ENCODE assay signal across 10 mouse cellular contexts in genomic region chr2:34914823-34915082, GRCm38 (mm10). TPM values are rescaled to one million over a fixed set of nuclear protein-coding genes. Genes with fewer than 3 reads are reported as not detected.
DNase-seq lines count a peak whose midpoint lies in the region; ATAC-seq and TF ChIP-seq lines count a peak whose summit lies in the region.
"Had no signal": no experiment of that assay in that cellular context is flagged by ENCODE, and none has a peak within 500 bp of the region (broad histone marks: within the 10 kb centered on the region; RNA-seq: fewer than 3 reads in every experiment).

No protein-coding gene starts in this region.

- DNase-seq in heart, adult 18-20 months: no peak
- DNase-seq in midbrain, embryonic 11.5 days (ENCODE audit: low spot score, missing footprints): no peak
- no peak for DNase-seq in layer of hippocampus, adult 11-12 months (ENCODE audit: low spot score)
- DNase-seq in layer of hippocampus, postnatal 10 days (ENCODE audit: low spot score in 2 of 2): no peak
- no peak for DNase-seq in right cerebral cortex, adult 18-20 months
- DNase-seq: cerebellum, adult 2 months had no signal

- peak overlapping the region; percentile 33; the same call in 1 of the 2 replicates for H3K27ac ChIP-seq in heart, embryonic 15.5 days
- H3K27ac ChIP-seq in hindbrain, embryonic 12.5 days: no peak overlapping the region
- no peak overlapping the region for H3K27ac ChIP-seq in midbrain, embryonic 11.5 days (ENCODE audit: low read depth, low read length)

- H3K4me1 ChIP-seq in heart, embryonic 15.5 days (replicated peaks): peaks cover 25% of the 10 kb centered on the region
- H3K4me1 ChIP-seq in E14TG2a.4 (replicated peaks; ENCODE audit: low read depth, low read length): peaks cover 31% of the 10 kb centered on the region
- peaks cover 19% of the 10 kb centered on the region for H3K4me1 ChIP-seq in hindbrain, embryonic 12.5 days
- H3K4me1 ChIP-seq in midbrain, embryonic 11.5 days (ENCODE audit: control insufficient read depth, insufficient read depth, low read length): peaks cover 6% of the 10 kb centered on the region

- H3K4me3 ChIP-seq in heart, embryonic 15.5 days: peak overlapping the region; percentile 58
- H3K4me3 ChIP-seq in E14TG2a.4 (replicated peaks; ENCODE audit: low read length): peak overlapping the region; percentile 82
- peak overlapping the region; percentile 63; the same call in 1 of the 2 replicates for H3K4me3 ChIP-seq in hindbrain, embryonic 12.5 days
- no peak overlapping the region for H3K4me3 ChIP-seq in midbrain, embryonic 11.5 days (ENCODE audit: low read depth, low read length)

- H3K9ac ChIP-seq in heart, embryonic 15.5 days: no peak overlapping the region
- H3K9ac ChIP-seq in hindbrain, embryonic 12.5 days: no peak overlapping the region
- no peak overlapping the region for H3K9ac ChIP-seq in midbrain, embryonic 11.5 days (ENCODE audit: low read length)

- WGBS in heart, embryonic 15.5 days: 25% methylated on average over 2 of the region's 2 CpGs
- WGBS in hindbrain, embryonic 12.5 days: 15% methylated on average over 2 of the region's 2 CpGs
- 16% methylated on average over 2 of the region's 2 CpGs for WGBS in midbrain, embryonic 11.5 days

- no peak for ATAC-seq in heart, embryonic 15.5 days (replicated peaks; ENCODE audit: insufficient number of reproducible peaks, insufficient read depth, low FRiP score, low read depth)
- no peak; the same call in 1 of the 2 replicates for ATAC-seq in hindbrain, embryonic 12.5 days (ENCODE audit: low FRiP score)
- no peak; the same call in 1 of the 2 replicates for ATAC-seq in midbrain, embryonic 11.5 days (ENCODE audit: low FRiP score)

- H3K9me3 ChIP-seq in heart, embryonic 15.5 days (replicated peaks): no peaks in the 10 kb centered on the region
- no peaks in the 10 kb centered on the region for H3K9me3 ChIP-seq in E14TG2a.4 (ENCODE audit: low read length)
- no peaks in the 10 kb centered on the region for H3K9me3 ChIP-seq in hindbrain, embryonic 12.5 days (replicated peaks)
- H3K9me3 ChIP-seq in midbrain, embryonic 11.5 days (ENCODE audit: control insufficient read depth, low read length): no peaks in the 10 kb centered on the region

- H3K36me3 ChIP-seq in heart, embryonic 15.5 days: no peaks in the 10 kb centered on the region
- H3K36me3 ChIP-seq in E14TG2a.4 (ENCODE audit: insufficient read depth, low read length): peaks cover 9% of the 10 kb centered on the region; the same call in 1 of the 2 replicates
- H3K36me3 ChIP-seq in hindbrain, embryonic 12.5 days: no peaks in the 10 kb centered on the region
- no peaks in the 10 kb centered on the region for H3K36me3 ChIP-seq in midbrain, embryonic 11.5 days (ENCODE audit: control insufficient read depth, insufficient read depth, low read length)

- TF ChIP-seq CTCF in E14TG2a.4 (conservative IDR thresholded peaks at IDR 0.05; ENCODE audit: low read length): no peak

- peak overlapping the region; percentile 88 for H3K4me2 ChIP-seq in heart, embryonic 15.5 days
- H3K4me2 ChIP-seq in hindbrain, embryonic 12.5 days (replicated peaks): peak overlapping the region; percentile 99; the same call in 1 of the 2 replicates
- 0 out of 2 replicates have a peak overlapping the region, but pooled peaks have one; percentile 89 for H3K4me2 ChIP-seq in midbrain, embryonic 11.5 days

- H3K27me3 ChIP-seq in heart, embryonic 15.5 days: peaks cover 16% of the 10 kb centered on the region
- H3K27me3 ChIP-seq in E14TG2a.4 (ENCODE audit: insufficient read depth, low read length): peaks cover 64% of the 10 kb centered on the region
- H3K27me3 ChIP-seq in hindbrain, embryonic 12.5 days: peaks cover 43% of the 10 kb centered on the region
- peaks cover 23% of the 10 kb centered on the region for H3K27me3 ChIP-seq in midbrain, embryonic 11.5 days (ENCODE audit: control insufficient read depth, insufficient read depth, low read length)

RNA-seq across cellular contexts. Expression of gene Phf19, which starts 0.9 kb away (rescaled TPM):
- 1.9 and 3.3 TPM in 2 replicates for polyA plus RNA-seq in heart, embryonic 15.5 days (2015; fragmentation: Nextera tagmentation; extraction: Ambion mirVana)
- total RNA-seq in heart, adult 18-20 months (2021): under 1 TPM; 0.93 to 0.99 TPM
- polyA plus RNA-seq in hindbrain, embryonic 12.5 days (2016; fragmentation: Nextera tagmentation; extraction: Ambion mirVana): 1.6 TPM in 2 replicates
- polyA plus RNA-seq in midbrain, embryonic 11.5 days (2014; fragmentation: Nextera tagmentation; extraction: Ambion mirVana): 3.9 and 4.0 TPM in 2 replicates
- 1 to 10 TPM; 1.9 to 3.4 TPM for total RNA-seq in layer of hippocampus, postnatal 10 days (2021)

RNA-seq across cellular contexts. Expression of gene Psmd5, which starts 40.0 kb away (rescaled TPM):
- 45.4 and 52.0 TPM in 2 replicates for polyA plus RNA-seq in heart, embryonic 15.5 days (2015; fragmentation: Nextera tagmentation; extraction: Ambion mirVana)
- 10 to 100 TPM; 16.7 to 18.5 TPM for total RNA-seq in heart, adult 18-20 months (2021)
- polyA plus RNA-seq in hindbrain, embryonic 12.5 days (2016; fragmentation: Nextera tagmentation; extraction: Ambion mirVana): 92.0 and 97.1 TPM in 2 replicates
- polyA plus RNA-seq in midbrain, embryonic 11.5 days (2014; fragmentation: Nextera tagmentation; extraction: Ambion mirVana): 122 and 129 TPM in 2 replicates
- total RNA-seq in layer of hippocampus, postnatal 10 days (2021): 10 to 100 TPM; 39.6 to 48.0 TPM

RNA-seq across cellular contexts. Expression of gene Cutal, which starts 40.6 kb away (rescaled TPM):
- polyA plus RNA-seq in heart, embryonic 15.5 days (2015; fragmentation: Nextera tagmentation; extraction: Ambion mirVana): 0.14 and 0.16 TPM in 2 replicates
- 1 to 10 TPM in 1 of 2 experiments, under 1 TPM in 1; 0.74 to 1.3 TPM for total RNA-seq in heart, adult 18-20 months (2021)
- 0.23 TPM in 1 of 2 replicates, not detected in the other for polyA plus RNA-seq in hindbrain, embryonic 12.5 days (2016; fragmentation: Nextera tagmentation; extraction: Ambion mirVana)
- 0.05 and 0.11 TPM in 2 replicates for polyA plus RNA-seq in midbrain, embryonic 11.5 days (2014; fragmentation: Nextera tagmentation; extraction: Ambion mirVana)
- under 1 TPM; 0.27 to 0.47 TPM for total RNA-seq in layer of hippocampus, postnatal 10 days (2021)
- polyA plus RNA-seq: CD4-positive, CD25-positive, alpha-beta regulatory T cell, adult 4 months had no signal

RNA-seq across cellular contexts. Expression of gene Traf1, which starts 46.8 kb away (rescaled TPM):
- 1.4 and 4.3 TPM in 2 replicates for polyA plus RNA-seq in heart, embryonic 15.5 days (2015; fragmentation: Nextera tagmentation; extraction: Ambion mirVana)
- 1 to 10 TPM; 1.9 to 3.5 TPM for total RNA-seq in heart, adult 18-20 months (2021)
- polyA plus RNA-seq in hindbrain, embryonic 12.5 days (2016; fragmentation: Nextera tagmentation; extraction: Ambion mirVana): 1.1 and 2.3 TPM in 2 replicates
- polyA plus RNA-seq in midbrain, embryonic 11.5 days (2014; fragmentation: Nextera tagmentation; extraction: Ambion mirVana): 0.32 and 0.34 TPM in 2 replicates
- total RNA-seq in layer of hippocampus, postnatal 10 days (2021): 1 to 10 TPM in 1 of 2 experiments, under 1 TPM in 1; 0.94 to 2.4 TPM
